Mouse (Mus musculus): ENCODE results near the gene Rgs19. TPM values are rescaled to one million over a fixed set of nuclear protein-coding genes. Genes with fewer than 3 reads are reported as not detected.

The Rgs19 gene
- polyA plus RNA-seq, 1 experiment, result 57.0 TPM

DNA sequence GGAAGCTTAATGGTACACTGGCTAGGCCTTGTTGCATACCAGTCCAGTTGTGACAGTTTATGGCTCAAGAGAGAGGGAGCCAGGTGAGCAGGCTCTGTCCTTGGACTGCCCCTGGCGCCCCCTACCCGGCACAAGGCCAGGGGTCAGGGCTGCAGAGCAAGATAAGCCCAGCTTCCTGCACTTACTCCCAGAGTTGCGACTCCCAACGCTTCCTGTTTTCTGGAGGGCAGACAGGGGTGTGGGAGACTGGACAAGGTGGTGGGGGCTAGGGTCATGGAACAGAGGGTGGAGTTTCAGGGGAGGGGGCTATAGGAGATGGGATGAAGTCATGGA lies 30.5 kb downstream of the Rgs19 start:
- Histone ChIP-seq H3K27ac (ENCODE audit: insufficient read depth, low read length) (0 out of 2 replicates have a peak overlapping the region, but pooled peaks have one; percentile 47), H3K4me3 (ENCODE audit: insufficient read depth, low read length) (no peak overlapping the region), H3K4me1 (ENCODE audit: control insufficient read depth, insufficient read depth, low read length) (0 out of 2 replicates have a peak, but pooled peaks cover 2% of the 10 kb centered on the region)
- TF ChIP-seq CTCF (IDR thresholded peaks at IDR 0.05; ENCODE audit: extremely low read depth, insufficient read depth, low read length), result no peak
- TF ChIP-seq POLR2A (IDR thresholded peaks at IDR 0.05; ENCODE audit: extremely low read depth, insufficient read depth, low read length), result no peak

DNA sequence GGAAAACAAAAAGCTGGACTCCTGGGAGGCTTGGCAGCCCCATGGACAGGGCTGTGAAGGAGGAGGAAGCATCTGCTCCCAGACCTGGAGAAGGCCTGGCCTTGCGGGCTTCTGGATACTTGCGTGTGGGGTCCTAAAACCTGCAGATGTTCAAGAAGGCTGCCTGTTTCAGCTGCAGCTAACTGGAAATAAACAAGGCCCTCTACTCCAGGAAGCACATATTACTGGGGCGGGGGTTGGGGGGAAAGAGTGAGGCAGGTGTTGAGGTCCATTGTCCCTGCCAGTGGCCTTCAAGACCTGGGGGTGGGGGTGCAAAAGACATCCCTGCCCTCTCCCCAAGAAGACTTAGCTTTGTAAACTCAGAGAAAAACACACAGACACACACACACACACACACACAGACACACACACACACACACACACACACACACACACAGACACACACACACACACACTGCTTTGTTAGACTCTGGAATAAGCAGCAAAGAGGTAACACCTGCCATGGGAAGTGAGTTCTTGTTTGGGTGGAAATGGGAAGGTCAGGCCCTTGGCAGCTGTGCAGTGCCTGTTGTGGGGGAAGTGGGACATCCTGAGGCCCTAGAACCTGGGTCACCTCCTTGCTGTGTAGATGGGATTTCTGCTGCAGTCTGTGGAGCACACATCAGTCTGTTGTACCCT lies 31.0 kb downstream of the Rgs19 start:
- H3K4me1 ChIP-seq (ENCODE audit: control insufficient read depth, insufficient read depth, low read length), result 0 out of 2 replicates have a peak, but pooled peaks cover 2% of the 10 kb centered on the region
- TF ChIP-seq POLR2A (IDR thresholded peaks at IDR 0.05; ENCODE audit: extremely low read depth, insufficient read depth, low read length) (no peak), CTCF (IDR thresholded peaks at IDR 0.05; ENCODE audit: extremely low read depth, insufficient read depth, low read length) (no peak)
- H3K27ac ChIP-seq (ENCODE audit: insufficient read depth, low read length), result no peak overlapping the region
- H3K4me3 ChIP-seq (ENCODE audit: insufficient read depth, low read length), result no peak overlapping the region

- Histone ChIP-seq H3K4me3 (ENCODE audit: insufficient read depth, low read length) (no peak overlapping the region), H3K4me1 (ENCODE audit: control insufficient read depth, insufficient read depth, low read length) (0 out of 2 replicates have a peak, but pooled peaks cover 2% of the 10 kb centered on the region), H3K27ac (ENCODE audit: insufficient read depth, low read length) (no peak overlapping the region)
- no peak for TF ChIP-seq POLR2A (IDR thresholded peaks at IDR 0.05; ENCODE audit: extremely low read depth, insufficient read depth, low read length)
- peak; percentile 74 for TF ChIP-seq CTCF (IDR thresholded peaks at IDR 0.05; ENCODE audit: extremely low read depth, insufficient read depth, low read length)
Observed at GRCm38 (mm10) chr2:181659609-181660055, 34.1 kb downstream of the Rgs19 start.

- H3K4me1 ChIP-seq (ENCODE audit: control insufficient read depth, insufficient read depth, low read length), result 0 out of 2 replicates have a peak, but pooled peaks cover 2% of the 10 kb centered on the region
- TF ChIP-seq POLR2A (IDR thresholded peaks at IDR 0.05; ENCODE audit: extremely low read depth, insufficient read depth, low read length), result no peak
- peak; percentile 35; the same call in 1 of the 2 replicates for TF ChIP-seq CTCF (IDR thresholded peaks at IDR 0.05; ENCODE audit: extremely low read depth, insufficient read depth, low read length)
- no peak overlapping the region for H3K27ac ChIP-seq (ENCODE audit: insufficient read depth, low read length)
- H3K4me3 ChIP-seq (ENCODE audit: insufficient read depth, low read length), result no peak overlapping the region
Observed at GRCm38 (mm10) chr2:181658930-181659555, 34.7 kb downstream of the Rgs19 start.

DNA sequence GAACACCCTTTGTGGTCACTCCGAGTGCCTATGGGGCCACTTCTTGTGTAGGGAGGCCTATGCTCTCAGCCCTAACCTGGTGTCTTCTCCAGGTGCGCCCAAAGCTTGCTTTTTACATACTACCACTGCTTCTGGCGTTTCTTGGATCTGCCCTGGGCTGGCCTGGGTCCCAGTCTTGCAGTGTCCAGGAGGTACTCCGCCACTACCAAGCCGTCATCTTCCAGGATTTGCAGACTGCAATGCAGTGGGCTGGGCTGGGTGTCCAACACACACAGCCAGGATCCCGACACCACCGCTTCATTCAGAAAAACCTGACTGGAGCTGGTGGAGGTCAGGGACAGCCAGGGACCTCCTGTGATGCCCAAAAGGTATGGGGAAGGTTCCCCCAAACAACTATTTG lies 35.2 kb downstream of the Rgs19 start:
- no peak overlapping the region for H3K4me3 ChIP-seq (ENCODE audit: insufficient read depth, low read length)
- no peak for TF ChIP-seq POLR2A (IDR thresholded peaks at IDR 0.05; ENCODE audit: extremely low read depth, insufficient read depth, low read length)
- no peak for TF ChIP-seq CTCF (IDR thresholded peaks at IDR 0.05; ENCODE audit: extremely low read depth, insufficient read depth, low read length)
- H3K27ac ChIP-seq (ENCODE audit: insufficient read depth, low read length), result no peak overlapping the region
- H3K4me1 ChIP-seq (ENCODE audit: control insufficient read depth, insufficient read depth, low read length), result 0 out of 2 replicates have a peak, but pooled peaks cover 2% of the 10 kb centered on the region

GRCm38 (mm10) chr2:181657441-181657840 lies 36.3 kb downstream of the Rgs19 start:
- Histone ChIP-seq H3K4me1 (ENCODE audit: control insufficient read depth, insufficient read depth, low read length) (0 out of 2 replicates have a peak, but pooled peaks cover 2% of the 10 kb centered on the region), H3K4me3 (ENCODE audit: insufficient read depth, low read length) (no peak overlapping the region), H3K27ac (ENCODE audit: insufficient read depth, low read length) (no peak overlapping the region)
- TF ChIP-seq CTCF (IDR thresholded peaks at IDR 0.05; ENCODE audit: extremely low read depth, insufficient read depth, low read length) (no peak), POLR2A (IDR thresholded peaks at IDR 0.05; ENCODE audit: extremely low read depth, insufficient read depth, low read length) (no peak)

DNA sequence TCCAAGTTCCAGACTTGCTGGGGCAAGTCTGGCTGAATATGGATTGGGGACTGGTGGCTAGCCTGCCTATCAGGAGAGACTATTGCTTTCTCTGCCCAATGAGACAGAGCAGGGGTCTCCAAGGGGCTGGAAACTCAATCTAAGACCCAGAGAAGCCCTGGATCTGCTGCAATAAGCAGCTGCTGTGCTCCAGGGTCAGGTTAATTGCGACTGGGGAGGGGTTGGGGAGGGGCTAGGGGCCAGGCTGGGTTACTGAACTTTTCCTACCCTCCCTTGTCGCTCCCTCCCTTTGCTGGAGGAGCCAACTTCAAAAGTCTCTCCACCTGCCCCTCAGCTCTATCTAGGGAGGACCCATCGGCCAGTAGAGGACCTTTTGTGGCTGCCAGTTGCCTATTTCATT lies 37.0 kb downstream of the Rgs19 start, which contains the start of gene Gm29797:
TSS of gene Gm29797 (plus strand) at position 301 of the 400 bp plus-strand sequence.
- Histone ChIP-seq H3K27ac (ENCODE audit: insufficient read depth, low read length) (no peak within 1 kb of the TSS), H3K4me3 (ENCODE audit: insufficient read depth, low read length) (no peak within 1 kb of the TSS)

DNA sequence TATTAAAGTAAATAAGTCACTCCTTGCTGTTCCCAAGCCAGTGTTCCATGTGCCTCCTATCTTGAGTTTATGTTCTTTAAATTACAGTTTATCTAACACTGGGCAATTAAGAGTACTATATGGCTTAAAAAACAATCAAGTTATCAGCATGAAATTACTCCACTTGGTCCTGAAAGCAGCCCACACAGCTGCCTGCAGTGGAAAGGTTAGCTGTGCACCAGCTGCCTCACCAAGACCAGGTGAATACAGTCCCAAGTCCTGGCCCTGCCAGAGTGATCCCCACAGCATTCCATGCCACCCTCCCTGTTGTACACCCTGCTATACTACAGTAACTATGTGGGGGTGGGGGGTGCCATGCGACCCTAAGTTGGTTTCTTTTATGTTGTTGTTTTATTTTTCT lies 40.3 kb downstream of the Rgs19 start:
- Histone ChIP-seq H3K27ac (ENCODE audit: insufficient read depth, low read length) (no peak overlapping the region), H3K4me3 (ENCODE audit: insufficient read depth, low read length) (no peak overlapping the region), H3K4me1 (ENCODE audit: control insufficient read depth, insufficient read depth, low read length) (no peaks in the 10 kb centered on the region)
- TF ChIP-seq POLR2A (IDR thresholded peaks at IDR 0.05; ENCODE audit: extremely low read depth, insufficient read depth, low read length) (no peak), CTCF (IDR thresholded peaks at IDR 0.05; ENCODE audit: extremely low read depth, insufficient read depth, low read length) (no peak)

More for the DNA sequence above, 37.0 kb downstream of the Rgs19 start, which contains the start of gene Gm29797:
- H3K4me1 ChIP-seq (ENCODE audit: control insufficient read depth, insufficient read depth, low read length), result 0 out of 2 replicates have a peak, but pooled peaks cover 2% of the 10 kb centered on the region
- TF ChIP-seq POLR2A (IDR thresholded peaks at IDR 0.05; ENCODE audit: extremely low read depth, insufficient read depth, low read length), result no peak
- no peak for TF ChIP-seq CTCF (IDR thresholded peaks at IDR 0.05; ENCODE audit: extremely low read depth, insufficient read depth, low read length)

DNA sequence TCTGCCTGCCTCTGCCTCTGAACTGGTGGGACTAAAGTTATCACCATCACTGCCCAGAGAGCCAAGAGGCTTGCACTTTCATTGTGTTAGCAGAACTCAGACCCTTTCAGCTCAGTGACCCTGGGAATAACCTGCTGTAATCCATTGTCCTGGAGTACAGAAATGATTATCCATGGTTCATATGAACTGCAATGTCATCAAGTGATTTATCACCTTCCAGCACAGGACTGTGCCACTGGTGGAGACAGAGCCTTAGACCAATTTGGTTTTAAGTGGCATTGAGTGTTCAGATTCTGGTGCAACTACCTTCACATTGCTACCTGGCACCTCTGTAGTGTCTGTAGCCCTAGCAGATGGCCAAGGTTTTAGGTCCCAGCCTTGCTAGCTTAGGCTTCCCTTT lies 40.7 kb downstream of the Rgs19 start:
- TF ChIP-seq CTCF (IDR thresholded peaks at IDR 0.05; ENCODE audit: extremely low read depth, insufficient read depth, low read length), result no peak
- no peak for TF ChIP-seq POLR2A (IDR thresholded peaks at IDR 0.05; ENCODE audit: extremely low read depth, insufficient read depth, low read length)
- H3K4me1 ChIP-seq (ENCODE audit: control insufficient read depth, insufficient read depth, low read length), result no peaks in the 10 kb centered on the region
- H3K27ac ChIP-seq (ENCODE audit: insufficient read depth, low read length), result no peak overlapping the region
- no peak overlapping the region for H3K4me3 ChIP-seq (ENCODE audit: insufficient read depth, low read length)

Measured in cortical plate, adult 2 months (tissue).